Mouse (Mus musculus) heart, postnatal 25 days (tissue): ENCODE measurements around the gene Pck2. TPM values are rescaled to one million over a fixed set of nuclear protein-coding genes. Genes with fewer than 3 reads are reported as not detected.
A peak's percentile ranks its signal among the peaks of the same experiment; 100 is the strongest.

ENCODE experiments used
- DNase-seq: peaks from one replicate; pipeline ENCODE4 v3.0.0; 2022; ENCODE audit warnings: low spot score
- intact Hi-C: fragments of 180-260 bp; cut with DNase I; formaldehyde crosslinking; loops from one replicate; pipeline ENCODE4 v1.15.1; 2025
- total RNA-seq, 2 experiments: library from RNA; stranded (reverse); gene quantifications; 2 replicates each; pipeline ENCODE4 v1.2.3; 2021

The Pck2 gene
- total RNA-seq, 2 experiments from 2014 or later = 11.7 to 14.3 TPM

- no peak for DNase-seq
- intact Hi-C loops = loop anchor here (2.0 to 5.0 kb wide), 2 partner anchors 28 to 39 kb away; partner anchors contain the start of genes Irf9, Psme2 and Rnf31
Observed at GRCm38 (mm10) chr14:55563249-55563648, 23.2 kb downstream of the Pck2 start.

DNA sequence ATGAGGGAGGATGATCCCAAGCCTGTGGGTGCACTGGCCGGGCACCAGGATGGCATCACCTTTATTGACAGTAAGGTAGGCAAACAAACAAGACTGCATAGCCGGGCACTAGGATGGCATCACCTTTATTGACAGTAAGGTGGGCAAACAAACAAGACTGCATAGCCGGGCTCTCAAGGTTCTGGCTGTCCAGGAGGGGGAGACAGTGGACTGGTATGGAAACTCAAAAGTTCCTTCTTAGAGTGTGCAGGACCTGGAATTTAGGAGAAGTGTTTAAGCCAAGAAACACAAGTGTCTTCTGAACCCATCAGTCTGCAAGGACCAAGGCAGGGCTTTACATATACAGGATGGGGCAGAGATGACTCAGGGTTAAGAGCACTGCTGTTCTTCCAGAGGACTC is 25.7 kb downstream of the Pck2 start:
- no peak for DNase-seq

DNA sequence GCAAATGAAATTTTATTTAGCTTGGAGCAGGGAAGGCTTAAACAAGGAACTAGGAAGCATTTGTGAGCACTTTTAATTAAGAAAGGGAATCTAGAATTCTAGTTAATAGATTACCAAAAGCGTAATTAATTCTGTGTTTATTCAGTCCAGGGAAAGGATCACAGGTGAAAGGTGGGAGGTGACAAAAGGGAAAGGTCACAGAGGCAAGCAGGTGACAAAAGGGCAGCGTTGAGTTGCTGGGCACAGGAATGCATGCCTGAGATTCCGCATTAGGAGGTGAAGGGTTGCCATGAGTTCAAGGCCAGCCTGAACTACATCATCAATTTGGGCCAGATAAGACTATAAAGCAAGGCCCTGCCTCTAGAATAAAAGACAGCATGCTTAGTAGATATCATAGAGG is 27.4 kb downstream of the Pck2 start:
- intact Hi-C loops = no loop called here
- no peak for DNase-seq

More for the DNA sequence above, 25.7 kb downstream of the Pck2 start:
- intact Hi-C loops = no loop called here

- DNase-seq = no peak
- intact Hi-C loops = no loop called here
Observed at GRCm38 (mm10) chr14:55570588-55570987, 30.5 kb downstream of the Pck2 start.

DNA sequence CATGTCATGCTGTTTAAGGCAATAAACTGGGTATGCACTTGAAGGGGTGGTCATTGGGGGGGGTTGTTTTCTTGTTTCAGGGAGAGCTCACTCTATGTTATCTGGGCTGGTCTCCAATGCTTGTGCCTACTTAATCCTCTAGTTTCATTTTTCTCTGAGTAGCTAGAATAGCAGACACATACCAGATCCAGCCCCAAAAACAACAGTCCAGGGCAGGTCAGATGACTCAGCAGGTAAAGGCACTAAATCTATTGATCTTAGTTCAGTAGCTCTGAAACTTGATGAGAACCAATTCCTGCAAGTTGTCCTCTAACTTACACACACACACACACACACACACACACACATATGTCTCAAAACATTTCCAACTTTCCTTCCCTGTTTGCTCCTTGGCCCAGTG is 31.7 kb downstream of the Pck2 start:
- intact Hi-C loops = no loop called here
- DNase-seq = no peak

DNA sequence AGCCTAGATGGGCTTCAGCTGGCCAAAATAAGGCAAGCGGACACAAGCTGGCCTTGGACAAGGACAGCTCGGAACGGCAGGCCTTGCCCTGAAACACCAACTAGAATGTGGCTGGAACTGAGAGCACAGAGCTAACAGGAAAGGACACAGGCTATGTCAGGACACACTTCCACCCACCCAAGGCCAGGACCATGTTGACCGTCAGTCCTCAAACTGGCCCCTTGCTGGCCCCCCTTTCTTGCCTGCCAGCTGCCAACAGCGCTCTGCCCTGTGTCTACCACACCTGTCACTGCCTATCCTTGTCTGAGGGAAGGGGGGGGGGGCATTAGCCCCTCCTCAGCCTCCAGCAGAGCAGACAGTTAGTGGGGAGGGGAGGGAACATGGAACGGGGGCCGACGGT is 35.2 kb downstream of the Pck2 start, which contains the start of gene Fitm1:
Gene Fitm1, plus strand, starts transcription at position 316 of the 400 bp plus-strand sequence.
- intact Hi-C loops = no loop called here
- DNase-seq = no peak

DNA sequence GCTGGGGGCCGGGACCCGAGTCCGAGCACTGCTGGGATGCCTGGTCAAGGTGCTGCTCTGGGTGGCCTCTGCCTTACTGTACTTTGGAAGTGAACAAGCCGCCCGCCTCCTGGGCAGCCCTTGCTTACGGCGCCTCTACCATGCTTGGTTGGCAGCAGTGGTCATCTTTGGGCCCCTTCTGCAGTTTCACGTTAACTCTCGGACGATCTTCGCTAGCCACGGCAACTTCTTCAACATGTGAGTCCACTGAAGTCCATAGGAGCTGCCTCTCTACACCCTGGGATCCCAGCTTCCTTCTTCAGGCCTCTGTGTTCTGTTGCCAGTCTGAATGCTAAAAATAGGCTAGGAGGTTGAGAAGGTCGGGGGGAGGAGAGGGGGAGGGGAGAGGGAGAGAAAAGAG is 35.6 kb downstream of the Pck2 start:
- DNase-seq = no peak
- intact Hi-C loops = no loop called here

- intact Hi-C loops = no loop called here
- DNase-seq = no peak
Observed at GRCm38 (mm10) chr14:55576376-55576775, 36.3 kb downstream of the Pck2 start.

GRCm38 (mm10) chr14:55577871-55578667 is 38.0 kb downstream of the Pck2 start, which contains the start of gene Psme1:
Gene Psme1 (plus strand): TSS chr14:55578123.
- intact Hi-C loops = no loop called here
- DNase-seq = peak; percentile 71

DNA sequence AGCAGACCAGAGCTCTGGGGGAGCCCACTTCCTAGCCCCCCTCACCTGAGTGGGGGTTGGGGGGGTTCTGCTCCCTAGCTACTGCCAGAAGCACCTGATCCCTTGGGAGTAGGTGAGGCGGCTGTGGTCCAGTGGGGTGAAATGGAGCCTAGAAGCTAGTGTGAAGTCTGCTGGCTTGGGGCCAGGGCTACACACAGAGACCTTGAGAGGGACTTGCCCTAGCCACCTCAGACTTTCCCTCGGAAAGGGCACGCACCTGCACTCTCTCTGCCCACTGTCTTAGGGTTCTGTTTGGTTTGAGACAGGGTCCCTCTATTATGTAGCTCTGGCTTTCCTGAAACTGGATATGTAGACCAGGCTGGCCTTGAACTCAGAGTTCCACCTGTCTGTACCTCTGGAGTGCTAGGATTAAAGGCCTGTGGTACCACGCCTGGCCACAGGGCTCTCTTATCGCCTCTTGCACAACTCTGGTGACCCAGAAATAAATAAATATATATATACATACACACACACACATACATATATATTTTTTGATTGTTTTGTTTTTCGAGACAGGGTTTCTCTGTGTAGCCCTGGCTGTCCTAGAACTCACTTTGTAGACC is 38.7 kb downstream of the Pck2 start:
- DNase-seq = peak; percentile 38
- intact Hi-C loops = no loop called here

DNA sequence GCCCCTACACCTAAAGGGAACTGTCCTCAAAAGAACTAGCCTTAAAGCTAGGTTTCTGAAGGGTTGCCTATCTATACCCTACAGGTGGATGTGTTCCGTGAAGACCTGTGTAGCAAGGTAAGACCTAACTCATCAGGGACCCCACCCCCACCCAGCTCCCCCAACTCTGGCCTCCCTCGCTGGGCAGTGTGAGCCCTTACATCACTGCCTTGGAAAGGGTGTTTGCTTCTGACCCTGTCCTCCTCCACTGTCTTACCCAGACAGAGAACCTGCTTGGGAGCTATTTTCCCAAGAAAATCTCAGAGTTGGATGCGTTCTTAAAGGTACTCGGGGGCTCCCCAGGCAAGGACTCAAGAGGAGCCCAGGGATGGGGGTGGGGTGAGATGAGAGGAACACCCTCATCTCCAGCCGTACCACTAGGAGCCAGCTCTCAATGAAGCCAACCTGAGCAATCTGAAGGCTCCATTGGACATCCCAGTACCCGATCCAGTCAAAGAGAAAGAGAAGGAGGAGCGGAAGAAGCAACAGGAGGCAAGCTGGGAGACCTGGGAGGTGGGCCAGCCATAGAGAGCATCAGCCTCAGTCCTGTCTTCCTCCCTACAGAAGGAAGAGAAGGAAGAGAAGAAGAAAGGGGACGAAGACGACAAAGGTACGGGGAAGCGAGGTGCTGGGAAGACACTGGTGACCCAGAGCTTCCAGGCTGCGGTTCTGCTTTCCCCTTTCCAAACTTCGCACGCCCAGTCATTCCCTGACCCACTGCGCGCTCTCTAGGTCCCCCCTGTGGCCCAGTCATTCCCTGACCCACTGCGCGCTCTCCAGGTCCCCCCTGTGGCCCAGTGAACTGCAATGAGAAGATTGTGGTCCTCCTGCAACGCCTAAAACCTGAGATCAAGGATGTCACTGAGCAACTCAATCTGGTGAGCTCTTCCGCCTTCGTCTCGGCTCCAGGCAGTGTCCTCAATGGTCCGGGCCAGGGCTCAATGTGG is 39.7 kb downstream of the Pck2 start:
- no peak for DNase-seq
- intact Hi-C loops = no loop called here

- intact Hi-C loops = no loop called here
Observed at GRCm38 (mm10) chr14:55580731-55581130, 40.7 kb downstream of the Pck2 start.

GRCm38 (mm10) chr14:55581981-55582681 is 42.1 kb downstream of the Pck2 start:
- intact Hi-C loops = no loop called here
- no peak for DNase-seq

More at GRCm38 (mm10) chr14:55580731-55581130, 40.7 kb downstream of the Pck2 start:
- DNase-seq = no peak

DNA sequence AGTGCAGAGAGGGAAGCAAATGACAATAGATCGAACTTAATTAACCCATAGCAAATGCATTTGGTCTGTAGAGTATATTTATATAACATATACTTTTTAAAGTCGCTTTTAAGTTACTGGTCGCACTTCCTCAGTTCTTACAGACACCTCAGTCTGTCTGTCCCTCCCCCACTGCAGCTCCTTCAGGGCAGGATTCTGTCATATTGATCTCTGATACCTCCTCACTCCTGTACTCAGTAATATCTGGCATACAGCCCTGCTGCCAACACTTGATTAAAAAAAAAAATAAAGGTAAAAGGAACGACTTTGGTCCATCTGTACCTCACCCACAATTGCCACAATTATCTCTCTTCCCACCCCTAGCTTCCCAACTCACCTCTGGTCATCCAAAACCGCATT is 44.2 kb downstream of the Pck2 start:
- DNase-seq = no peak
- intact Hi-C loops = no loop called here

- intact Hi-C loops = no loop called here
- peak; percentile 74 for DNase-seq
Observed at GRCm38 (mm10) chr14:55584702-55585565, 44.9 kb downstream of the Pck2 start, which contains the start of gene Emc9. Gene Emc9 (minus strand): TSS chr14:55585302.

GRCm38 (mm10) chr14:55585566-55585960 is 45.5 kb downstream of the Pck2 start:
- intact Hi-C loops = no loop called here
- no peak for DNase-seq

DNA sequence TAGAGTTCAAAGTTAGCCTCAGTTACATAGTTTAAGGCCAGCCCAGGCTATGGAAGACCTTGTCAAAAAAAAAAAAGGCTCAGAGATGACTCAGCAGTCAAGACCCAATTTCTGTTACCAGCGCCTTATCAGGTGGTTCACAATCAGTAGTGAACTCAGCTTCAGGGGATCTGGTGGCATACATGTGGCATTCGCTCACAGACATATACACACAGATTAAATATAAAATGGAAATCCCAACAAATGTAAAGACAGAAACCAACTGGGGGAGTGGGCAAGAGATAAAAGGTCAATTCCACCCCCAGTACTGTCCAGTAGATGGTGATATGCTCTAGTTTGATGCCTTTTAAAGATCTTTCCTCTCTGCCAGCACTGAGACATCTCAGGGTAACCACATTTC is 46.1 kb downstream of the Pck2 start:
- intact Hi-C loops = no loop called here

GRCm38 (mm10) chr14:55589271-55589670 is 49.2 kb downstream of the Pck2 start:
- intact Hi-C loops = no loop called here
- DNase-seq = no peak

More for the DNA sequence above, 46.1 kb downstream of the Pck2 start:
- DNase-seq = no peak
